Mouse (Mus musculus): ENCODE data around the gene Zscan20. TPM values are rescaled to one million over a fixed set of nuclear protein-coding genes. Genes with fewer than 3 reads are reported as not detected.
A peak's percentile ranks its signal among the peaks of the same experiment; 100 is the strongest.

The Zscan20 gene
- total RNA-seq (2018; cell fraction: chromatin; rRNA removed) = 10 to 100 TPM in 14 of 26 experiments, 1 to 10 TPM in 12; 1.6 to 21.8 (median 11.1) TPM
- 1 to 10 TPM in 20 of 26 experiments, under 1 TPM in 6; 0.23 to 4.2 (median 2.6) TPM for total RNA-seq (2018; cell fraction: cytosol; rRNA removed)
- total RNA-seq (2018; cell fraction: nucleus; rRNA removed) = 10 to 100 TPM in 4 of 26 experiments, 1 to 10 TPM in 21, under 1 TPM in 1; 0.98 to 14.2 (median 5.3) TPM
- polyA plus RNA-seq (2018) = 1.6 to 1.9 TPM (median 1.8 TPM) in 3 replicates

GRCm38 (mm10) chr4:128609925-128610402 lies at the start of gene Zscan20:
Gene Zscan20, minus strand, starts transcription at chr4:128610098.
- peak within 1 kb of the TSS; percentile 62 for H3K4me3 ChIP-seq (ENCODE audit: inconsistent target)
- no peaks in the 10 kb centered on the region for H3K79me2 ChIP-seq (ENCODE audit: inconsistent target)
- H3K36me3 ChIP-seq (ENCODE audit: inconsistent target) = no peaks in the 10 kb centered on the region
- no peak within 1 kb of the TSS for H3K27ac ChIP-seq
- WGBS (ENCODE audit: missing documents) = 1% methylated on average over 24 of the region's 24 CpGs

- WGBS (ENCODE audit: missing documents) = 5% methylated on average over 12 of the region's 12 CpGs
- H3K27ac ChIP-seq = no peak overlapping the region
Measured at GRCm38 (mm10) chr4:128655446-128655845, 45.5 kb upstream of the Zscan20 start.

DNA sequence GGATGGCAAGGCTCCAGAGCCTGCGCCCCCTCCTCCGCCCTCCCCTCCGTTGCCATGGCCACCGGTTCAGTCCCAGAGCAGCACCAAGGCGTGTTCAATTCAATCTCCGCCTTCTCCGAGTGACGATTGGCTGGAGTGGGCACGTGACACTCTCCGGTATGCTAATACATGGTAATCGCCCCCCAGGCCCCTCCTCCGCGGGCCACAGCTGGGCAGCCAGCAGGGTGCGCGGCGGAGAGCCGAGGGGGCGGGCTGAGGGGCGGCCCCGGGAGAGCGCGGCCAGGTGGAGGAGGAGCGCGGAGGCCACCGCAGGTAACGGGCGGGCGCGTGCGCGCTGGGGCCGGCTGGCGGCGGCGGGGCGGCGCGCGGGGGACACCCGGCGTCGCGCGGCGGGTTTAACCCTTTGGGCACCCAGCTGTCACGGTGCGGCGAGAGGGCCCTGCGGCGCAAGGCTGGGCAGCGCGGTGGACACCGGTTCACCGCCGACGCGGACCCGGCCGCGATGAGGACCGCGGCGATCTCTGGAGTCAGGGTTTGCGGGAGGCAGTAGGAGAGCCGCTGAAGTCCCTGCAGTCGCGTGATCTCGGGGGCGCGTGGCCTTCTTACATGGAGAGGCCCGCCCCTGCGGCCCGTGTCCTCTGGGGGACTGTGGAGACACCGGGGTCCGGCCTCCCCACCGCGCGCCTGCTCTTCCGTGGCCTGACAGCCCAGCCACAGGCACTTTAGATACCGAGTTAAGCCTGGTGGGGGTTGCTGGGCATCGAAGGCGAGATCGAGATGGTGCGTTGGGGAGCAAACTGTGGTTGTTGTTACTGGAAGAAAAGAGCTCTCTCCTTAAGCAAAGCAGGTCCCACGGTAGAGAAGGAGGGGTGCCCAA lies 44.8 kb upstream of the Zscan20 start, which contains the start of gene Phc2:
TSS of gene Phc2 (plus strand) at position 198 of the 877 bp plus-strand sequence.
- peak within 1 kb of the TSS; percentile 32 for H3K4me3 ChIP-seq (ENCODE audit: inconsistent target)
- WGBS (ENCODE audit: missing documents) = under 1% methylated on average over 77 of the region's 85 CpGs
- no peaks in the 10 kb centered on the region for H3K79me2 ChIP-seq (ENCODE audit: inconsistent target)
- no peaks in the 10 kb centered on the region for H3K36me3 ChIP-seq (ENCODE audit: inconsistent target)
- no peak within 1 kb of the TSS for H3K27ac ChIP-seq

More at GRCm38 (mm10) chr4:128655446-128655845, 45.5 kb upstream of the Zscan20 start:
- H3K79me2 ChIP-seq (ENCODE audit: inconsistent target) = no peaks in the 10 kb centered on the region
- H3K4me3 ChIP-seq (ENCODE audit: inconsistent target) = peak overlapping the region; percentile 32
- H3K36me3 ChIP-seq (ENCODE audit: inconsistent target) = no peaks in the 10 kb centered on the region

DNA sequence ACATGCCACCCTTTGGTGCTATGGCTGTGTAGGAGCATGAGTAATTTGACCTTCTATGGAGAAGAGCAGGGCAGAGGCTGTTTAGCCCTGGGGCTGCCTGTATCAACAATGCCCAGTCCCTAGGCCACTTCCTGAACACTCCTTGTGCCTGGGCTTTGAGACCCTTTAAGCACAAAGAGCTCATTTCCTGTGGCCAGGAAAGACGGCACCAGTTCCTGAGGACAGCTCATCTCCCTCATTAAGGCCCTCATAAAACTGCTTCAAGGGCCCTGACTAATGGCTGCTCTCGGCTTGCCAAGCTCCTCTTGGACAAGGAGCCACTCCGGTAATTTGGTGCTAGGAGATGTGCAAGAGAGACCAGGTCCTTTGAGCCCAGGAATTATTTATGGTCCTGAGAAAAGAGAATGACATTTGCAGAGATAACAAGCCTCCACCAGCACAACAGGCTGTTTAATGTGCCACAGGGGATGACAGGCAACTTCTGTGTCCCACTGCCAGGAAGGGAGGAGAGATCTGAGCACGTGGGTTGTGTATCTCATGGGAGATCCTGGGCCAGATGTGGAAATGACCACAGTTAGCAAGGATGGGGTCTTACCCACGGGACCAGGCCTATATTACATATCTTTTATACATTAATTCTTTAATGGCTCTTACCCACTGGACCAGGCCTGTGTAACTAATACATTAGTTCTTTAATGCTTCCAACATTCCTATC lies 42.8 kb upstream of the Zscan20 start:
- H3K36me3 ChIP-seq (ENCODE audit: inconsistent target) = no peaks in the 10 kb centered on the region
- no peaks in the 10 kb centered on the region for H3K79me2 ChIP-seq (ENCODE audit: inconsistent target)
- H3K4me3 ChIP-seq (ENCODE audit: inconsistent target) = no peak overlapping the region
- no peak overlapping the region for H3K27ac ChIP-seq
- 61% methylated on average over 5 of the region's 5 CpGs for WGBS (ENCODE audit: missing documents)

DNA sequence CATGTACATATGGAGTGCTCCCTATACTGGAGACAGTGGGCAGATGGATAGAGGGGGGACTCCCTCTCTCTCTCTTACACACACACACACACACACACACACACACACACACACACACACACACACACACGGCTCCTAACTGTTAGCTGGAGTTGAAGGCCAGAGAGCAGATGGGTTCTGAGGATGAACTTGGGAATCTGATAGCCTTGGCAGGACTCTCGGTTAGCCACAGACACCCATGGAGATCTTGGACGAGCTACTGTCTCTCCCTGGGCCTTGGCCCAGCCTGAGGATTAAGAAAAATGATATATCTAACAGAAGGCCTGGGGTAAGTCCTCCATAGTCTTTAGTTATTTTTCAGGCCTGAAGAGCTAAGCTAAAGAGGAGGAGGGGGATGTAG lies 41.6 kb upstream of the Zscan20 start:
- no peaks in the 10 kb centered on the region for H3K79me2 ChIP-seq (ENCODE audit: inconsistent target)
- H3K36me3 ChIP-seq (ENCODE audit: inconsistent target) = no peaks in the 10 kb centered on the region
- no peak overlapping the region for H3K4me3 ChIP-seq (ENCODE audit: inconsistent target)
- H3K27ac ChIP-seq = no peak overlapping the region
- 78% methylated on average over 3 of the region's 3 CpGs for WGBS (ENCODE audit: missing documents)

DNA sequence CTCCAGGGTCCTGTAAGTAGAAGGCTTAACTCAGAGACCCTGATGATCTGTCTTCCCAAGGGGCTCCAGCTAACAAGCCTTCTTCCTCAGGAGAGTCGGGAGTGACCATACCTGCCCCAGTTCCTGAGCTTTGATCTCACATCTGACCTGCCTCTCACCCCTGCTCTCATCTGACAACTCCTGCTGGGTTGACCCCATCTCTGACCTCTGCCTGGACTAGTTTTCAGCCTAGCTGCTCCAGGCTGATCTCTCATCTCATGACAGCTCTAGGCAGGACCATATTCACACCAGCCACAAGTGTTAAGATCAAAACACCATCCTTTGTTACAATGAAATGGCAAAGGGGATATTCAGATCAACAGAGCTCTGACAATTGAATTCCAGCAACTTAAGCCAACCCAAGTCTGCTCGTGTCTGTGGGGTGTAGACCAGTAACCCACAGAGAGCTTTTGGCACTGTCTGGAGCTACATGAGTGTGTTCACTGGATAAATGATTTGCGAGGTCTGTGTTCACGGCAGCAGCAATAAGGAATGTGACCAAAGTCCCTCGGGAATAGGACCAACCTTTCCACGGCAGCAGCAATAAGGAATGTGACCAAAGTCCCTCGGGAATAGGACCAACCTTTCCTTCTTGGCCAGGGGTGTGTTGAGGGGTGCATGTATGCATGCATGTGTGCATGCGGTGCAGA lies 38.8 kb upstream of the Zscan20 start:
- 93% methylated on average over 8 of the region's 8 CpGs for WGBS (ENCODE audit: missing documents)
- Histone ChIP-seq H3K79me2 (ENCODE audit: inconsistent target) (no peaks in the 10 kb centered on the region), H3K36me3 (ENCODE audit: inconsistent target) (no peaks in the 10 kb centered on the region), H3K4me3 (ENCODE audit: inconsistent target) (no peak overlapping the region), H3K27ac (no peak overlapping the region)

DNA sequence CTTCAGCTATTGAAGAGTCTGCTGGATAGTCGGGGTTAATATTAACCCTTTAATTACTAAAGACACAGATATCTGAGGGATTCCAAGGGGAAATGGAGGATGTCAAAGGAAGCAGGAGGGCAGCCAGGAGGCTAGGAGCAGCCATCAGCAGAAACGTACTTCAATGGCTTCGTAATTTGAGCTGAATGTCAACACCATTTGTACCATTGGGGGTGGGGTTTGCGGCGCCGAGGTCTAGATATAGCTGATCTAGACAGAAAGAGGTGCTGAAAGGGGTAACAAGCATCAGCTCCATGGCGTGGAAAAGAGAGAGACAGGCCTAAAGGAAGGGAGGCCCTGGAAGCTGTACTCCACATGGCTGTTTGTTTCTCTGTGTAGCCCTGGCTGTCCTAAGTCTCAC lies 36.9 kb upstream of the Zscan20 start:
- no peaks in the 10 kb centered on the region for H3K79me2 ChIP-seq (ENCODE audit: inconsistent target)
- no peaks in the 10 kb centered on the region for H3K36me3 ChIP-seq (ENCODE audit: inconsistent target)
- no peak overlapping the region for H3K4me3 ChIP-seq (ENCODE audit: inconsistent target)
- 84% methylated on average over 7 of the region's 7 CpGs for WGBS (ENCODE audit: missing documents)
- H3K27ac ChIP-seq = no peak overlapping the region

DNA sequence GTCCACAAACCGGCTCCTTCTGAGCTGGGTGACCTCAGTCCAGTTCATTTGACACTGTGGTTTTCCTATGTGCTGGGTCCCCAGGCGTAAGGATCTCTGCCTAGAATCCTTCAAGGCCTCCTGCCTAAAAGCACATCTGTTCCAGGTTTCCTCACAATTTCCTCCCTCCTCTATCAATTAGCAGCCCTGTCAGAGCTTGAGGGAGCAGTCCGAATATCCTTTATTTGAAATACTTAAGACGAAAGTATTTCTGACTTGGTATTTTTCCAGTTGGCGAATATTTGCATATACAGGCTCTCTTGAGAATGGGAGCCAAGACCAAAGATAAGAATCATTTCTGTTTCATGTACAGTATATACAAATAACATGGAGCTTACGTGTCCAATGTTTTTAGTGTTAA lies 36.0 kb upstream of the Zscan20 start:
- 90% methylated on average over 6 of the region's 6 CpGs for WGBS (ENCODE audit: missing documents)
- Histone ChIP-seq H3K4me3 (ENCODE audit: inconsistent target) (no peak overlapping the region), H3K79me2 (ENCODE audit: inconsistent target) (no peaks in the 10 kb centered on the region), H3K36me3 (ENCODE audit: inconsistent target) (no peaks in the 10 kb centered on the region), H3K27ac (no peak overlapping the region)

GRCm38 (mm10) chr4:128641766-128642717 lies 32.1 kb upstream of the Zscan20 start:
- Histone ChIP-seq H3K79me2 (ENCODE audit: inconsistent target) (no peaks in the 10 kb centered on the region), H3K27ac (no peak overlapping the region), H3K4me3 (ENCODE audit: inconsistent target) (no peak overlapping the region), H3K36me3 (ENCODE audit: inconsistent target) (no peaks in the 10 kb centered on the region)
- WGBS (ENCODE audit: missing documents) = 66% methylated on average over 23 of the region's 23 CpGs

DNA sequence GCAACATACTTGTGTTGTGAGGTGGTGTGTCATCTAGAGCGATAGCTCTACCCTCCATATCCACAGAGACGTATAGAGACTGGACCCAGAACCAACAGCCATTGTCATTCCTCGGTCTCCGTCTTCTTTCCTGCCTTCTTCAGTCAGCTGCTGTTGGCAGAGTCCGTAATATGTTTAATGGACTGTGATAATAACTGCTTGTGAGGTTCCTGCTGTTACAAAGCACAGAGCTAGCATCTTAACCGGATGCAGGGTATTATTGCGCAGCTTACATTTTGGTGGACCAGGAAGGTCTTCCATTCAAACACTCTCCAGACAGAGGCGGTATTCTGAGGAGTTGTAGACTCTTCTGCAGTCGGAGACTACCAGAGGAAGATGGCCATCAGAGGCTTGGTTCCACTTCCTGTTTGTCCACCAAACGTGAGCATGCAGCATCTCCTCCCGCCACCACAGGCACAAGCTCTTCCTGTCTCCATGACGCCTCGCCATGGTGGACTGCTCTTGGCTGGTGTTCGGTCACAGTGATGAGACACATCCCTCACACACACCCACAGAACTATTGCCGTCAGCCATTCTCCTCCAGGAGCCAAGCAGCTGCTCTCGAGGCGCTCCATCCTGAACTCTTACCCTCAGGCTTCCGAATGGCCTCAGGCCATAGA lies 28.5 kb upstream of the Zscan20 start:
- Histone ChIP-seq H3K79me2 (ENCODE audit: inconsistent target) (no peaks in the 10 kb centered on the region), H3K27ac (no peak overlapping the region), H3K4me3 (ENCODE audit: inconsistent target) (no peak overlapping the region), H3K36me3 (ENCODE audit: inconsistent target) (no peaks in the 10 kb centered on the region)
- WGBS (ENCODE audit: missing documents) = 81% methylated on average over 17 of the region's 18 CpGs

- Histone ChIP-seq H3K36me3 (ENCODE audit: inconsistent target) (no peaks in the 10 kb centered on the region), H3K79me2 (ENCODE audit: inconsistent target) (no peaks in the 10 kb centered on the region), H3K4me3 (ENCODE audit: inconsistent target) (no peak overlapping the region), H3K27ac (no peak overlapping the region)
- 9% methylated on average over 11 of the region's 11 CpGs for WGBS (ENCODE audit: missing documents)
Measured at GRCm38 (mm10) chr4:128637250-128637649, 27.4 kb upstream of the Zscan20 start.

GRCm38 (mm10) chr4:128635894-128636585 lies 26.1 kb upstream of the Zscan20 start:
- no peaks in the 10 kb centered on the region for H3K79me2 ChIP-seq (ENCODE audit: inconsistent target)

More at GRCm38 (mm10) chr4:128635894-128636585, 26.1 kb upstream of the Zscan20 start:
- H3K27ac ChIP-seq = no peak overlapping the region
- H3K4me3 ChIP-seq (ENCODE audit: inconsistent target) = no peak overlapping the region
- 78% methylated on average over 10 of the region's 10 CpGs for WGBS (ENCODE audit: missing documents)
- H3K36me3 ChIP-seq (ENCODE audit: inconsistent target) = no peaks in the 10 kb centered on the region
